Mouse (Mus musculus) kidney, embryonic 14.5 days (tissue): ENCODE measurements around the gene Pfdn6. TPM values are rescaled to one million over a fixed set of nuclear protein-coding genes. Genes with fewer than 3 reads are reported as not detected.

Experiments
- ATAC-seq: fragments of 200-750 bp; cut with Nextera tagmentation; 2 replicates; pipeline ENCODE4 v1.8.0; 2017; ENCODE audit warnings: moderate number of reproducible peaks, mild to moderate bottlenecking, moderate TSS enrichment, moderate library complexity; ENCODE audit not compliant: low FRiP score, low TSS enrichment
- H3K27ac ChIP-seq: fragments of 300-500 bp; sonication (generic); 2 replicates; pipeline ENCODE4 v1.5.1; 2014; ENCODE audit warnings: low read depth, mild to moderate bottlenecking, low read length, moderate library complexity, mixed read lengths
- H3K27me3 ChIP-seq: fragments of 300-500 bp; sonication (generic); 2 replicates; pipeline ENCODE4 v1.6.1; 2014; ENCODE audit warnings: mild to moderate bottlenecking, low read length; ENCODE audit not compliant: control insufficient read depth, insufficient read depth
- H3K36me3 ChIP-seq: fragments of 300-500 bp; sonication (generic); 2 replicates; pipeline ENCODE4 v1.6.1; 2014; ENCODE audit warnings: low read length, mixed read lengths; ENCODE audit not compliant: control insufficient read depth, insufficient read depth
- H3K4me1 ChIP-seq: fragments of 300-500 bp; sonication (generic); 2 replicates; pipeline ENCODE4 v1.6.1; 2014; ENCODE audit warnings: low read length, mixed read lengths; ENCODE audit not compliant: control insufficient read depth, insufficient read depth
- H3K4me2 ChIP-seq: fragments of 300-500 bp; sonication (generic); replicated peaks from 2 replicates; pipeline ENCODE4 v1.6.1; 2014; ENCODE audit warnings: low read depth, mild to moderate bottlenecking, low read length
- H3K4me3 ChIP-seq: fragments of 300-500 bp; sonication (generic); 2 replicates; pipeline ENCODE4 v1.5.1; 2014; ENCODE audit warnings: mild to moderate bottlenecking, low read length
- H3K9ac ChIP-seq: fragments of 300-500 bp; sonication (generic); 2 replicates; pipeline ENCODE4 v1.6.1; 2014; ENCODE audit warnings: low read depth, mild to moderate bottlenecking, low read length, moderate library complexity
- H3K9me3 ChIP-seq: fragments of 300-500 bp; sonication (generic); 2 replicates; pipeline ENCODE4 v1.6.1; 2016; ENCODE audit warnings: low read length; ENCODE audit not compliant: control insufficient read depth
- WGBS: fragments of 180-500 bp; shearing (Covaris S2); extraction: QIAGEN DNeasy Blood & Tissue Kit; methylation state at CpG from one replicate; pipeline ENCODE4 v1.1.7; 2014; 5-methylcytosine and 5-hydroxymethylcytosine counted together
- polyA plus RNA-seq: library from polyadenylated mRNA; unstranded; fragments of >200 nt; fragmentation: Nextera tagmentation; extraction: Ambion mirVana; gene quantifications from 2 replicates; pipeline ENCODE4 v1.2.1, GENCODE M21; 2014

The Pfdn6 gene
- polyA plus RNA-seq, 1 experiment from 2014 or later, result 169 TPM

DNA sequence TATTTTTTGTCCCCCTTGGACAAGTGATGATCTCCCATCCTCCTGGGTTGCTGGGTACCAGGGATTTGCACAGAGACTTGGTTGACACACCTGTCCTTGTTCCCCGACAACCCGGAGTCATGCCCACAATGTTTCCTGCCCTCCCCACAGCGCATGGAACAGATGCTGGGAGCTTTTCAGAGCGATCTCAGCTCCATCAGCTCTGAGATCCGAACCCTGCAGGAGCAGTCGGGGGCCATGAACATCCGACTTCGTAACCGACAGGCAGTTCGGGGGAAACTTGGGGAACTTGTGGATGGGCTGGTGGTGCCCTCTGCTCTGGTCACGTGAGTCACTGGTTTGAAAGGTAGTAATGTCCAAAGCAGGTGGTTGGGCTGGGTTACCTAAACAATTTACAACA is 18.3 kb upstream of the Pfdn6 start:
- 96% methylated on average over 11 of the region's 11 CpGs for WGBS
- no peak overlapping the region for H3K4me3 ChIP-seq
- H3K9me3 ChIP-seq, result no peaks in the 10 kb centered on the region
- H3K4me2 ChIP-seq, result no peak overlapping the region
- peaks cover 13% of the 10 kb centered on the region for H3K4me1 ChIP-seq
- peaks cover 49% of the 10 kb centered on the region for H3K36me3 ChIP-seq
- no peak for ATAC-seq
- H3K9ac ChIP-seq, result no peak overlapping the region
- H3K27me3 ChIP-seq, result no peaks in the 10 kb centered on the region
- H3K27ac ChIP-seq, result no peak overlapping the region

DNA sequence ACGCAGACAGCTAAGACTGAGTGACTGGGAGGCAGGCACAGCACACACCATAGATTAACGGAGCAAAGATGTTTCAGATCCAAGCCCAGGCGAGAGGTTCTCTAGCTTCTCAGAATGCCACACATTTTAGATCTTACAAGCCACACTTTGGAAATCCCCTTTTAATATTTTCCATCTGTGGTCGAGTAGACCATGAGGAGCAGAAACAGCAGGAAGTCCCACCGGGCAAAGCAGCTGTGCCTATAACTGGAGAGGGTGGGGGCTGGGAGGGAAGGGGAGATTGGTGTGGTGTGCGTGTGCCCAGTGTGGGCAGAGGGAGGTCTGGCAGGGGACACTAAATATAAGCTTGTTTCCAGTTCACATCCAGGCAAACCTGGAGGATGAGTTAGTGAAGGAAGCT is 17.4 kb upstream of the Pfdn6 start:
- Histone ChIP-seq H3K4me3 (no peak overlapping the region), H3K27ac (no peak overlapping the region), H3K27me3 (no peaks in the 10 kb centered on the region), H3K4me1 (peaks cover 23% of the 10 kb centered on the region), H3K9ac (no peak overlapping the region), H3K9me3 (no peaks in the 10 kb centered on the region), H3K4me2 (no peak overlapping the region), H3K36me3 (peaks cover 49% of the 10 kb centered on the region)
- WGBS, result 89% methylated on average over 6 of the region's 6 CpGs
- ATAC-seq, result no peak

DNA sequence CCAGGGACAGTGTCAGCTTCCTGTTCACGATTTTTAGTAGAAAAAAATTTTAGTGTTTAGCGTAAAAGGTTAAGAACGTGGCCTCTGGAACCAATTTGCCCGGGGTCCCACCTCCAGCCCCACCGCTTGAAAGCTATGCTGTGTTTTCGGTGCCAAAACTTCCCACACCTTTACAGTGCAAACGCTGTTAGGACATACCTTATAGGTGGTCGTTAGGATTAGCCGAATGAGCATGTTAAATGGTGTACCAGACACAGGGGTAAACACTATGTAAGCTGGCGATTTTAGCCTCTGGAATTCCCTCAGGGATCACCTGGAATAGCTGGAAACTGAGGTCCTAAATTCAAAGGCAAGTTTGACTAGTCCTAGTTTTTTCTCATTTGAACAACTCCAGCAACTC is 16.2 kb upstream of the Pfdn6 start:
- ATAC-seq, result no peak
- Histone ChIP-seq H3K4me3 (peak overlapping the region; percentile 80), H3K36me3 (peaks cover 54% of the 10 kb centered on the region), H3K27me3 (no peaks in the 10 kb centered on the region), H3K27ac (peak overlapping the region; percentile 88; the same call in 1 of the 2 replicates), H3K9me3 (no peaks in the 10 kb centered on the region), H3K9ac (peak overlapping the region; percentile 79), H3K4me2 (peak overlapping the region; percentile 87), H3K4me1 (peaks cover 28% of the 10 kb centered on the region)
- 8% methylated on average over 10 of the region's 10 CpGs for WGBS

DNA sequence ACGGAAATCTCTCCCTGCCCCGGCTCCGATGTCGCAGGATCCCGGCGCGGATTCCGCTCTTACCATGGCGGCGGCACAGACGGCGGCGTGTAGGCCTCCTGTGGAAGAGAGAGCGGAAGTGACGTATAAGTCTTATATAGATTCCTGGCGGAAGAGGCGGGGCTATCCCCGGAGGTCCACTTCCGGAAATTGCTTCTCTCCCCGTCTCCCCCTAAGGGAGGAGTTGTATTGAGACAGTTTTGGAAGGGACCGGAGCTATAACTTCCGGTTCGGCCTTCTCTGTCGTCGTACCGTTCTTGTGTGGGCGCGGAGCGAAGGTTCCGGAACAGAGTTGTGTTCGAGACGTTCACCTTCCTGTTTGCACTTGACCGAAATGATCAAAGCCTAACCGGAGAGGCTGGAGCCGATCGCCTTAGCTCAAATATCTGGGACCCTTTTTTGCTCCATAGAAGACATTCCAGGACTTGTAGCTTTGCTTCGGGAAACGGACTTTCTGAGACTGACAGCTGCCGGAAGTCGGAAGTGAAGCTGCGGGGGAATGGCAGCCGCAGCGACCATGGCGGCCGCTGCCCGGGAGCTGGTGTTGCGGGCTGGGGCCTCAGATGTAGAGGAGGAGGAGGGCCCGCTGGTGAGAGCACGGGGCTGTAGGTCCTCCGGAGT is 15.5 kb upstream of the Pfdn6 start, which contains the start of the genes Vps52 and Rps18:
TSS of gene Vps52 (plus strand) at position 258 of the 660 bp plus-strand sequence.
TSS of gene Rps18 (minus strand) at position 447 of the 660 bp plus-strand sequence.
- H3K4me3 ChIP-seq, result peak within 1 kb of the TSS; percentile 80
- H3K9me3 ChIP-seq, result no peaks in the 10 kb centered on the region
- H3K4me1 ChIP-seq, result peaks cover 33% of the 10 kb centered on the region
- H3K27me3 ChIP-seq, result no peaks in the 10 kb centered on the region
- ATAC-seq, result peak; percentile 82
- H3K27ac ChIP-seq, result peak within 1 kb of the TSS; percentile 91
- peaks cover 48% of the 10 kb centered on the region for H3K36me3 ChIP-seq
- WGBS, result under 1% methylated on average over 50 of the region's 50 CpGs
- peak within 1 kb of the TSS; percentile 89 for H3K4me2 ChIP-seq
- peak within 1 kb of the TSS; percentile 95 for H3K9ac ChIP-seq

DNA sequence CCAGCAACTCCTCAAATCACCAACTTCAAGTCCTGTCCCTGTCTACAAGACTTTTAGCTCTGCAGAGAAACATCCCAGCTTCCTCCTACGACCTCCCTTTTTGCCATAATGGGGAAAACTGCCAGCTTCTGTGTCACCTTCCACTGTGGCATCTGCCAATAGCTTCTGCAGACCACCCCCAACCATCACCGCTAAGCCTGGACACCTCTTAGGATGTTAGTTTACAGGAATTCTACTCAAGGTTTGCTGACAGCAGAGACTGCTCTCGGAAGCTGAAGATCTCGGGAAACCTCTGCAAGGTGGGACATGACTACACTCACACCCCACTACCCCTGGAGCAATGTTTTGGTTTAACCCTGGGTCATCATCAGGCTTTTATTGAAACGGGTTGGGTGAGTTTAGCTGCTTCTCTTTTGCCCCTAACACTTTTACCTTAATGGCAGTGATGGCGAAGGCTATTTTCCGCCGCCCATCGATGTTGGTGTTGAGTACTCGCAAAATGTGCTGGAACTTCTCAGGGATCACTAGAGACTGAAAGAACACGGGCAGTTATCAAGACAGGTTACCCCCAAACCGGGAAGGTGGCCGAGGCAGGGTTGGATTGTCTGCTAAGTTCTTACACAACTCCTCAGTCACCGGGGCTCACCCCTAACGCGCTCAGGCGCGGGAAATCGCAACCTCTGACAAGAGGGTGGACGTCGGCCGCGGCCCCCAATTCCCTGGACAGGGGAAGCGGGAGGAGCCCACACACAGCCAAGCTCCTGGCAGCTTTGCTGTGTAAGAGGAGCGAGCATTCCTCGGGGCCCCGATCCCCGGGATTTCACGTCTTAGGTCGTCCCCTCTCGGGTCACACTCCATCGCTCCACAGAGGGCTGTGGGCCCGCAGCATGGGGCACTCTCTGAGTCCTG is 14.8 kb upstream of the Pfdn6 start:
- H3K27ac ChIP-seq, result peak overlapping the region; percentile 91
- ATAC-seq, result peak; percentile 10
- peak overlapping the region; percentile 89 for H3K4me2 ChIP-seq
- H3K4me3 ChIP-seq, result peak overlapping the region; percentile 80
- peaks cover 47% of the 10 kb centered on the region for H3K36me3 ChIP-seq
- H3K9ac ChIP-seq, result peak overlapping the region; percentile 95
- H3K27me3 ChIP-seq, result no peaks in the 10 kb centered on the region
- no peaks in the 10 kb centered on the region for H3K9me3 ChIP-seq
- H3K4me1 ChIP-seq, result peaks cover 39% of the 10 kb centered on the region
- under 1% methylated on average over 33 of the region's 33 CpGs for WGBS

DNA sequence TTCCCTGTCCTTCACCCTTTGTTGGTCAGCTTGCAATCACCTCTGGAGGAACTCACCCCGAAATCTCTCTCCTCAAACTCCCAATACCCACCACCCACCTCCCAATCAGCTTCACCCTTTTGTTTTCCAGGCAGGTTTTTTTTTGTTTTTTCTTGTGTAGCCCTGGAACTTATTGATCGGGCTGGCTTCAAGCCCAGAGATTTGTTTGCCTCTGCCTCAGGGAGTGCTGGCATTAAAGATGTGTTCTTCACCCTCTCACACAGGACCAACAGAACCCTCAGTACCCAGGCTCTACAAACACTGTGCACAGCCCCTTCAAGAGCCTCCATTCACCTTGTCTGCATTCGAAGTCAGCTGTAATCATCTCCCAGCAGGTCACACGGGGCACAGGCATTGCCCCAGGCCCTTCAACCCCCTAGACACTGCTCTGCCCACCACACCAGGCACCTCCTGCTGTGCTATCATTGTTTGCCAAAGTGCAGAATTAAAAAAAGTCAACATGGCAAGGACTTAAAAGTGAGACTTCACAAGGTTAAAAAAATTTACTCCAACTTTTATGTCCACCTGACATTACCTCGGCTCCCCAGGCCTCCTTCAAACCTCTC is 13.9 kb upstream of the Pfdn6 start:
- 47% methylated on average over 5 of the region's 5 CpGs for WGBS
- Histone ChIP-seq H3K4me1 (peaks cover 39% of the 10 kb centered on the region), H3K36me3 (peaks cover 46% of the 10 kb centered on the region)

GRCm38 (mm10) chr17:33953310-33953709 is 13.2 kb upstream of the Pfdn6 start:
- peak overlapping the region; percentile 95; the same call in 1 of the 2 replicates for H3K9ac ChIP-seq
- no peaks in the 10 kb centered on the region for H3K27me3 ChIP-seq
- ATAC-seq, result no peak
- 92% methylated on average over 3 of the region's 3 CpGs for WGBS
- H3K36me3 ChIP-seq, result peaks cover 52% of the 10 kb centered on the region
- H3K9me3 ChIP-seq, result no peaks in the 10 kb centered on the region
- no peak overlapping the region; the same call in 1 of the 2 replicates for H3K27ac ChIP-seq
- peaks cover 39% of the 10 kb centered on the region for H3K4me1 ChIP-seq
- H3K4me2 ChIP-seq, result peak overlapping the region; percentile 89
- peak overlapping the region; percentile 80; the same call in 1 of the 2 replicates for H3K4me3 ChIP-seq

More for the DNA sequence above, 13.9 kb upstream of the Pfdn6 start:
- Histone ChIP-seq H3K9ac (peak overlapping the region; percentile 95), H3K4me2 (peak overlapping the region; percentile 89), H3K9me3 (no peaks in the 10 kb centered on the region), H3K27me3 (no peaks in the 10 kb centered on the region), H3K27ac (peak overlapping the region; percentile 91; the same call in 1 of the 2 replicates), H3K4me3 (peak overlapping the region; percentile 80)
- no peak for ATAC-seq

GRCm38 (mm10) chr17:33952879-33953278 is 12.7 kb upstream of the Pfdn6 start:
- H3K9me3 ChIP-seq, result no peaks in the 10 kb centered on the region
- WGBS, result 83% methylated on average over 4 of the region's 4 CpGs
- H3K36me3 ChIP-seq, result peaks cover 54% of the 10 kb centered on the region
- H3K9ac ChIP-seq, result peak overlapping the region; percentile 95; the same call in 1 of the 2 replicates
- H3K27ac ChIP-seq, result 0 out of 2 replicates have a peak overlapping the region, but pooled peaks have one; percentile 2
- ATAC-seq, result no peak
- H3K4me3 ChIP-seq, result peak overlapping the region; percentile 80; the same call in 1 of the 2 replicates
- H3K4me2 ChIP-seq, result peak overlapping the region; percentile 89; the same call in 1 of the 2 replicates
- H3K27me3 ChIP-seq, result no peaks in the 10 kb centered on the region
- peaks cover 39% of the 10 kb centered on the region for H3K4me1 ChIP-seq
